Mouse (Mus musculus): ENCODE results near the gene Osm. TPM values are rescaled to one million over a fixed set of nuclear protein-coding genes. Genes with fewer than 3 reads are reported as not detected.

Gene Osm
- polyA plus RNA-seq (2014; fragmentation: Illumina TruSeq; extraction: RNeasy Lipid Tissue Mini Kit (QIAGEN cat#74804); ENCODE audit: low read depth, low replicate concordance), result not detected

GRCm38 (mm10) chr11:4235665-4236545 is at the start of gene Osm:
TSS of gene Osm (plus strand) at chr11:4236420.

GRCm38 (mm10) chr11:4186486-4187317 is 49.5 kb upstream of the Osm start, which contains the start of gene Tbc1d10a:
TSS of gene Tbc1d10a (plus strand) at chr11:4186789.

DNA sequence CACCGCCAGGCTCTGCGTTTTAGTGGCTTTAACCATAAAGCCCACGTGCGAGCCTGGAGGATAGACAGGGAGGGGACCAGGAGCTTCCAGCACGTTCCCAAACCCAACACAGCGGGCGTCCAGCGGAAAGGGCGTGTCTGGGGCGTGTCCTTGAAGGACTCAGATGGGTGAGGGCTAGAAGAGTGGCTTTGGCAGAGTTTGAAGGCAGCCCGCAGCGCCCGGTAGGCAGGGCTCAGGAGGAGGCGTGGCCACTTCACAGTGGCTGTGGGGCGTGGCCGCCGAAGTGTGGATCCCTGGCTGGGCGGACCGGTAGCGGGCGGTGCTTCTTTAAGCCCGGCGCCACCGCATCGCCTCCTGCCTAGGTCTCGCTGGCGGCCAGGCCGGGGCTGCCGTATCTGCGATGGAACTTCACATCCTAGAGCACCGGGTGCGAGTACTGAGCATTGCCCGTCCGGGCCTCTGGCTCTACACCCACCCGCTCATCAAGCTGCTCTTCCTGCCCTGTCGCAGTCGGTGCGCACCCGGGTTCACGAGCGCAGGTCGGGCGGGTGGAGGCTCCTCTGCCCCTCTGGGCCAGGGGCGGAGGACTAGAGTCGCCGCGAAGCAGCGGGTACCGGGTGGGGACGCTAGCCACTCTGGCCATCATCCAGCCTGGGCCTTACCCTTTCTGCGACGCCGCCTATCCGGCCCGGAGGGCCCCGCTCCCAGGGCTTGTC is 18.1 kb upstream of the Osm start, which contains the start of gene Castor1:
Castor1 (plus strand) TSS at position 312 of the 716 bp plus-strand sequence.

DNA sequence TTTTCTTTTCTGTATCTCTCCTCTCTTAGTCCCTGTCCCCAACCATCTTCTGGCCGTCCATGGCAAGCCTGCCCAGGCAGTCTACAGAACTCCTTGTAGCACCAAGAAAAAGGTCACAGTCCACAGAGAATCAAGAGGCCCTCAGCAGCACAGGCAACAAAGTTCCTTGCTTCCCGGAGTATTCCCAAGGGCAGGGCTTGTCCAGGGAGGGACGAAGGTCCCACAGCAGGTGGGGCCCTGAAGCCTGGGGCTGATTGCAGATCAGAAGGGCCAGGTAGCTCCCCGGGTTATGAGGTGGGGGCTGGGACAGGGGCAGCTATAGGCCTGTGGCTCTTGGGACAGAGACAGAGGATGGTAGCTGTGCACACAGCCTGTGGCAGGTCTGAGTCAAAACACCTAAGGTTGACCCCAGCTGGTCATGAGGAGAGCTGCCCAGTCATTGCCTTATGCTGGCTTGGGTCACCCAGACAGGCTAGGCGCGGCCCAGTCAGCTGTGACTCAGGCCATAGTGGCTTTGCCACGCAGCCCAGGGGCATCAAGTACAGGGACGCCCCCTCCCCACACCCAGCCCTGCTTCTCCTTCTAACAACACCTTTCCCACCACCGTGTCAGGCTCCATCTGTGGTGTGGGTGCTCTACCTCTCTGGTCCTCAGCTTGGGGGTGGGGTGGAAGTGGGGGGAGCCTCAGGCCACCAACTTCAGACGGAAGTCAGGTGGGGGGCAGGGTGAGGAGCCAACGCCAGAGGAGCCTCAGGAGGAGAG is 20.8 kb downstream of the Osm start, which contains the start of gene Lif:
Lif (plus strand) TSS at position 712 of the 762 bp plus-strand sequence.

Other genes with a start within 250 kb of the Osm start
- 73.8 TPM for gene Sec14l4, start 205.0 kb upstream of the Osm start, polyA plus RNA-seq (2014; fragmentation: Illumina TruSeq; extraction: RNeasy Lipid Tissue Mini Kit (QIAGEN cat#74804); ENCODE audit: low read depth, low replicate concordance)
- gene Sec14l3, start 171.6 kb upstream of the Osm start, polyA plus RNA-seq (2014; fragmentation: Illumina TruSeq; extraction: RNeasy Lipid Tissue Mini Kit (QIAGEN cat#74804); ENCODE audit: low read depth, low replicate concordance), result not detected
- 17.1 TPM for gene Mtfp1, start 141.0 kb upstream of the Osm start, polyA plus RNA-seq (2014; fragmentation: Illumina TruSeq; extraction: RNeasy Lipid Tissue Mini Kit (QIAGEN cat#74804); ENCODE audit: low read depth, low replicate concordance)
- 293 TPM for gene Sec14l2, start 113.0 kb upstream of the Osm start, polyA plus RNA-seq (2014; fragmentation: Illumina TruSeq; extraction: RNeasy Lipid Tissue Mini Kit (QIAGEN cat#74804); ENCODE audit: low read depth, low replicate concordance)
- gene Rnf215, start 101.2 kb upstream of the Osm start, polyA plus RNA-seq (2014; fragmentation: Illumina TruSeq; extraction: RNeasy Lipid Tissue Mini Kit (QIAGEN cat#74804); ENCODE audit: low read depth, low replicate concordance), result 2.9 TPM
- gene Ccdc157, start 76.1 kb upstream of the Osm start, polyA plus RNA-seq (2014; fragmentation: Illumina TruSeq; extraction: RNeasy Lipid Tissue Mini Kit (QIAGEN cat#74804); ENCODE audit: low read depth, low replicate concordance), result 4.3 TPM
- 5.6 TPM for gene Sf3a1, start 76.1 kb upstream of the Osm start, polyA plus RNA-seq (2014; fragmentation: Illumina TruSeq; extraction: RNeasy Lipid Tissue Mini Kit (QIAGEN cat#74804); ENCODE audit: low read depth, low replicate concordance)
- 0.87 TPM for gene Tbc1d10a, start 49.6 kb upstream of the Osm start, polyA plus RNA-seq (2014; fragmentation: Illumina TruSeq; extraction: RNeasy Lipid Tissue Mini Kit (QIAGEN cat#74804); ENCODE audit: low read depth, low replicate concordance)
- gene Castor1, start 18.2 kb upstream of the Osm start, polyA plus RNA-seq (2014; fragmentation: Illumina TruSeq; extraction: RNeasy Lipid Tissue Mini Kit (QIAGEN cat#74804); ENCODE audit: low read depth, low replicate concordance), result not detected
- not detected for gene Lif, start 21.1 kb downstream of the Osm start, polyA plus RNA-seq (2014; fragmentation: Illumina TruSeq; extraction: RNeasy Lipid Tissue Mini Kit (QIAGEN cat#74804); ENCODE audit: low read depth, low replicate concordance)
- gene Hormad2, start 204.7 kb downstream of the Osm start, polyA plus RNA-seq (2014; fragmentation: Illumina TruSeq; extraction: RNeasy Lipid Tissue Mini Kit (QIAGEN cat#74804); ENCODE audit: low read depth, low replicate concordance), result 0.21 TPM